Mouse (Mus musculus) CH12.LX (cell line): ENCODE measurements around the gene Rps2. TPM values are rescaled to one million over a fixed set of nuclear protein-coding genes. Genes with fewer than 3 reads are reported as not detected.
"Not testable (repeated sequence)": the region's sequence is repeated elsewhere in the genome, so short reads cannot be mapped to it uniquely, and the experiment has no call there.

Source experiments
- DNase-seq: peaks from one replicate; pipeline ENCODE4 v3.0.0-alpha.2; 2013; ENCODE audit errors: extremely low read depth
- H3K27ac ChIP-seq: 2 replicates; pipeline ENCODE4 v1.5.1; 2012; ENCODE audit warnings: low read depth, mild to moderate bottlenecking, control low read depth, moderate library complexity; ENCODE audit not compliant: insufficient read depth
- H3K27me3 ChIP-seq: replicated peaks from 2 replicates; pipeline ENCODE3; 2012; ENCODE audit warnings: inconsistent platforms
- H3K36me3 ChIP-seq, 2 experiments: replicated peaks in 1 of 2; 2 replicates each; pipeline versions ENCODE3 to v1.6.1; 2012; ENCODE audit warnings: inconsistent platforms in 1 of 2, low read length in 1 of 2, mild to moderate bottlenecking in 1 of 2, mixed read lengths in 1 of 2, moderate library complexity in 1 of 2; ENCODE audit not compliant: control insufficient read depth in 1 of 2, insufficient read depth in 1 of 2
- H3K4me1 ChIP-seq, 2 experiments: 2 replicates each; pipeline ENCODE4 v1.6.1; 2012; ENCODE audit warnings: inconsistent platforms in 1 of 2, moderate library complexity in 1 of 2; ENCODE audit not compliant: insufficient read depth in 2 of 2, control insufficient read depth in 1 of 2
- H3K4me2 ChIP-seq: 2 replicates; pipeline ENCODE4 v1.6.1; 2012; ENCODE audit warnings: low read depth, mild to moderate bottlenecking, control low read depth; ENCODE audit not compliant: poor library complexity, insufficient read depth, severe bottlenecking
- H3K4me3 ChIP-seq, 3 experiments: fragments of 150-350 bp in 1 of 3; sonication (generic) in 1 of 3; replicated peaks in 1 of 3; 2 replicates each; pipeline versions ENCODE3 to v1.5.1; 2011 to 2012; ENCODE audit warnings: low read depth in 2 of 3, low read length in 2 of 3, mild to moderate bottlenecking in 2 of 3, moderate library complexity in 2 of 3, control low read depth in 1 of 3, improper control_type of control experiment in 1 of 3, inconsistent platforms in 1 of 3, mixed read lengths in 1 of 3; ENCODE audit not compliant: poor library complexity in 1 of 3
- H3K79me2 ChIP-seq: replicated peaks from 2 replicates; pipeline ENCODE4 v1.6.1; 2012; ENCODE audit warnings: mild to moderate bottlenecking, moderate library complexity; ENCODE audit not compliant: control insufficient read depth, poor library complexity, insufficient read depth, severe bottlenecking; ENCODE audit errors: extremely low read depth
- H3K9ac ChIP-seq: 2 replicates; pipeline ENCODE4 v1.6.1; 2012; ENCODE audit warnings: low read depth, mild to moderate bottlenecking, control low read depth, moderate library complexity; ENCODE audit not compliant: insufficient read depth
- H3K9me3 ChIP-seq: replicated peaks from 2 replicates; pipeline ENCODE3; 2012; ENCODE audit warnings: low read length, inconsistent platforms, mixed read lengths
- CHD2 ChIP-seq: IDR thresholded peaks from 2 replicates; pipeline ENCODE4 v1.6.1; 2011; ENCODE audit warnings: low read length, improper control_type of control experiment
- CTCF ChIP-seq, 2 experiments: IDR thresholded peaks in 1 of 2; conservative IDR thresholded peaks in 1 of 2; 2 replicates each; pipeline ENCODE4 v1.5.1; 2011 to 2012; ENCODE audit warnings: low read depth in 2 of 2, low read length in 2 of 2, improper control_type of control experiment in 1 of 2, inconsistent platforms in 1 of 2, mild to moderate bottlenecking in 1 of 2, moderate library complexity in 1 of 2
- HCFC1 ChIP-seq: IDR thresholded peaks from 2 replicates; pipeline ENCODE4 v1.6.1; 2012; ENCODE audit warnings: low read depth, mild to moderate bottlenecking, inconsistent platforms, low read length, improper control_type of control experiment
- JUN ChIP-seq: IDR thresholded peaks from 2 replicates; pipeline ENCODE4 v1.6.1; 2011; ENCODE audit warnings: low read depth, mild to moderate bottlenecking, low read length, improper control_type of control experiment, moderate library complexity; ENCODE audit not compliant: insufficient read depth
- MAX ChIP-seq: IDR thresholded peaks from 2 replicates; pipeline ENCODE4 v1.6.1; 2011; ENCODE audit warnings: low read length, improper control_type of control experiment
- MAZ ChIP-seq: IDR thresholded peaks from 2 replicates; pipeline ENCODE4 v1.6.1; 2012; ENCODE audit warnings: low read depth, mild to moderate bottlenecking, inconsistent platforms, low read length, improper control_type of control experiment, moderate library complexity
- MYC ChIP-seq: IDR thresholded peaks from 2 replicates; pipeline ENCODE4 v1.6.1; 2011; ENCODE audit warnings: low read depth, mild to moderate bottlenecking, improper control_type of control experiment, low read length
- NELFE ChIP-seq: IDR thresholded peaks from 2 replicates; pipeline ENCODE4 v1.6.1; 2011; ENCODE audit warnings: low read depth, low read length, improper control_type of control experiment
- NRF1 ChIP-seq: IDR thresholded peaks from 2 replicates; pipeline ENCODE4 v1.6.1; 2014; ENCODE audit warnings: low read depth, mild to moderate bottlenecking, inconsistent platforms, low read length, improper control_type of control experiment, moderate library complexity
- POLR2A ChIP-seq: IDR thresholded peaks from 2 replicates; pipeline ENCODE4 v1.6.1; 2011; ENCODE audit warnings: low read depth, mild to moderate bottlenecking, improper control_type of control experiment, low read length
- POLR2AphosphoS2 ChIP-seq: IDR thresholded peaks from 2 replicates; pipeline ENCODE4 v1.6.1; 2011; ENCODE audit warnings: low read depth, low read length, improper control_type of control experiment
- RCOR1 ChIP-seq: conservative IDR thresholded peaks from 2 replicates; pipeline ENCODE4 v1.6.1; 2012; ENCODE audit warnings: low read depth, mild to moderate bottlenecking, inconsistent platforms, low read length, improper control_type of control experiment
- SIN3A ChIP-seq: IDR thresholded peaks from 2 replicates; pipeline ENCODE4 v1.6.1; 2012; ENCODE audit warnings: low read length, improper control_type of control experiment, inconsistent platforms
- TCF12 ChIP-seq: IDR thresholded peaks from 2 replicates; pipeline ENCODE4 v1.6.1; 2014; ENCODE audit warnings: low read depth, mild to moderate bottlenecking, inconsistent platforms, low read length, improper control_type of control experiment
- ZMIZ1 ChIP-seq: IDR thresholded peaks from 2 replicates; pipeline ENCODE4 v1.6.1; 2012; ENCODE audit warnings: low read depth, mild to moderate bottlenecking, inconsistent platforms, low read length, improper control_type of control experiment
- dilution Hi-C: fragments of 300-500 bp; cut with MboI; formaldehyde crosslinking; loops from 2 replicates; pipeline ENCODE4 v1.14.3; 2020; ENCODE audit warnings: low sequenced_read_pairs; ENCODE audit not compliant: extremely low pct_unique_long_range_greater_than_20kb, extremely low pct_ligation_motif_present
- in situ Hi-C: fragments of 300-500 bp; cut with MboI; formaldehyde crosslinking; loops from 3 replicates; pipeline ENCODE4 v1.14.3; 2019; ENCODE audit warnings: low sequenced_read_pairs, low pct_ligation_motif_present, low pct_unique_long_range_greater_than_20kb, mixed read lengths
- polyA plus RNA-seq: library from polyadenylated mRNA; unstranded; fragments of >175 nt; gene quantifications from 2 replicates; pipeline ENCODE4 v1.2.1, GENCODE M21; 2012; ENCODE audit warnings: low read depth; ENCODE audit not compliant: insufficient read length
- total RNA-seq, 2 experiments: library from RNA; depleted of rRNA; stranded (reverse); fragments of 300-350 nt in 1 of 2; fragments of >200 nt in 1 of 2; gene quantifications; 2 replicates each; pipeline ENCODE4 v1.2.3; 2012 to 2014

The Rps2 gene
- total RNA-seq (2012; rRNA removed) (5,102 and 6,050 TPM in 2 replicates), total RNA-seq (2014; rRNA removed) (5,117 and 5,410 TPM in 2 replicates), polyA plus RNA-seq (1,976 and 2,057 TPM in 2 replicates)

DNA sequence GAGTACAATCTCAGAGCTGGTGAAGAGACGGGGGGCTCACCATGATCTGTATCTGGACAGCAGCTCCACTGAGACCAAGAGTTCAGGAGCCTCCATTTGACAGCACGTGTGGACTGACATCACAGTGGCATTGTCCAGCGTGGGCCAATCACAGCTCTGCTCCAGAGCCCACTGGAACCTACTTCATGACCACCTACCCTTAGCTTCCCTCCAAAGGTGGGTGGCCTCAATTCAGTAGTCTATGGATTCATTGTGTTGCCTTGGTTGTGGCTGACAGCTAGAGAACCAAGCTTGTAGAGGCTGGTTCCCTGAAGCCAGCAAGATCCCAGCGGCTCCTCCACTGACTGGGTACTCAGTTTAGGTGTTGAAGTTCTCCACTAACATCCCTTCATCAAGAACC lies at the start of gene Rps2, which contains the start of gene Rnf151:
TSS of gene Rps2 (plus strand) at position 174 of the 400 bp plus-strand sequence.
TSS of gene Rnf151 (minus strand) at position 121 of the 400 bp plus-strand sequence.
- peaks cover 5 to 24% of the 10 kb centered on the region in 2 experiments; a peak in 3 of 4 replicates for H3K4me1 ChIP-seq
- TF ChIP-seq CTCF (conservative IDR thresholded peaks at IDR 0.05 in 1 of 2, IDR thresholded peaks at IDR 0.05 in 1 of 2; ENCODE audit: low read depth in 2 of 2, low read length in 2 of 2) = no peak
- no peak for TF ChIP-seq MAX
- TF ChIP-seq TCF12 = no peak
- TF ChIP-seq HCFC1 = no peak
- no peak for TF ChIP-seq MAZ
- no peak for TF ChIP-seq ZMIZ1
- TF ChIP-seq JUN = no peak
- TF ChIP-seq NRF1 = no peak
- peak; percentile 84 for TF ChIP-seq POLR2AphosphoS2
- TF ChIP-seq SIN3A = no peak
- 0 out of 2 replicates have a peak, but pooled peaks have one; percentile 8 for TF ChIP-seq CHD2
- no peak for TF ChIP-seq RCOR1
- peak; percentile 58 for TF ChIP-seq POLR2A
- TF ChIP-seq, all 38 proteins: peak for 3
- no peak within 1 kb of the TSS for H3K27ac ChIP-seq
- H3K27me3 ChIP-seq = no peaks in the 10 kb centered on the region
- DNase-seq = no peak
- H3K4me3 ChIP-seq = peak within 1 kb of the TSS; percentile 70 to 92 (median 78)
- in situ Hi-C loops = no loop called here
- H3K36me3 ChIP-seq = peaks cover 35 to 58% of the 10 kb centered on the region in 2 experiments
- peak within 1 kb of the TSS; percentile 92 for H3K4me2 ChIP-seq
- peak within 1 kb of the TSS; percentile 98 for H3K9ac ChIP-seq
- peaks cover 37% of the 10 kb centered on the region for H3K79me2 ChIP-seq
- dilution Hi-C loops = no loop called here
- no peaks in the 10 kb centered on the region for H3K9me3 ChIP-seq

DNA sequence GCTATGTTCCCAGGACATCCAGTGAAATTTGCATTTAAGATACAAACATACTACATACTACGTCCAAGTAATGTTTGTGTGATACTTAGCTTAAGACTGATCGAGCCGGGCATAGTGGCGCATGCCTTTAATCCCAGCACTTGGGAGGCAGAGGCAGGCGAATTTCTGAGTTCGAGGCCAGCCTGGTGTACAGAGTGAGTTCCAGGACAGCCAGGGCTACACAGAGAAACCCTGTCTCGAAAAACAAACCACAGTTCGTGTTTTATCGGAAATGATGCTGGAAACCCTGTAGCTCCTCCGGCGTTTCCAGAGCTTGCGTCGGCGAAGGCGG lies 48.7 kb upstream of the Rps2 start:
- in situ Hi-C loops, H3K27me3 ChIP-seq, H3K9me3 ChIP-seq, dilution Hi-C loops: not testable (repeated sequence)
- peak overlapping the region; percentile 82 for H3K9ac ChIP-seq
- H3K79me2 ChIP-seq = peaks cover 42% of the 10 kb centered on the region
- H3K36me3 ChIP-seq = peaks cover 7 to 13% of the 10 kb centered on the region in 2 experiments
- H3K4me2 ChIP-seq = peak overlapping the region; percentile 82
- peaks cover 5 to 55% of the 10 kb centered on the region in 2 experiments; a peak in 2 of 4 replicates for H3K4me1 ChIP-seq
- H3K27ac ChIP-seq = peak overlapping the region; percentile 58
- TF ChIP-seq NELFE (peak; percentile 93; the same call in 1 of the 2 replicates), MYC (0 out of 2 replicates have a peak, but pooled peaks have one; percentile 64), ZMIZ1 (peak; percentile 65; the same call in 1 of the 2 replicates), POLR2AphosphoS2 (0 out of 2 replicates have a peak, but pooled peaks have one; percentile 26), SIN3A (peak; percentile 11; the same call in 1 of the 2 replicates)
- peak overlapping the region; percentile 85 to 99 (median 99) for H3K4me3 ChIP-seq
- DNase-seq = peak; percentile 25
